Mouse (Mus musculus) skeletal muscle tissue, postnatal 0 days (tissue): Measurements from ENCODE around the gene Gprc5c. TPM values are rescaled to one million over a fixed set of nuclear protein-coding genes. Genes with fewer than 3 reads are reported as not detected.

Experiments
- polyA plus RNA-seq: library from polyadenylated mRNA; unstranded; fragments of >200 nt; fragmentation: Nextera tagmentation; extraction: Ambion mirVana; gene quantifications from 2 replicates; pipeline ENCODE4 v1.2.1, GENCODE M21; 2015

The Gprc5c gene
- 37.8 and 38.2 TPM in 2 replicates for polyA plus RNA-seq

DNA sequence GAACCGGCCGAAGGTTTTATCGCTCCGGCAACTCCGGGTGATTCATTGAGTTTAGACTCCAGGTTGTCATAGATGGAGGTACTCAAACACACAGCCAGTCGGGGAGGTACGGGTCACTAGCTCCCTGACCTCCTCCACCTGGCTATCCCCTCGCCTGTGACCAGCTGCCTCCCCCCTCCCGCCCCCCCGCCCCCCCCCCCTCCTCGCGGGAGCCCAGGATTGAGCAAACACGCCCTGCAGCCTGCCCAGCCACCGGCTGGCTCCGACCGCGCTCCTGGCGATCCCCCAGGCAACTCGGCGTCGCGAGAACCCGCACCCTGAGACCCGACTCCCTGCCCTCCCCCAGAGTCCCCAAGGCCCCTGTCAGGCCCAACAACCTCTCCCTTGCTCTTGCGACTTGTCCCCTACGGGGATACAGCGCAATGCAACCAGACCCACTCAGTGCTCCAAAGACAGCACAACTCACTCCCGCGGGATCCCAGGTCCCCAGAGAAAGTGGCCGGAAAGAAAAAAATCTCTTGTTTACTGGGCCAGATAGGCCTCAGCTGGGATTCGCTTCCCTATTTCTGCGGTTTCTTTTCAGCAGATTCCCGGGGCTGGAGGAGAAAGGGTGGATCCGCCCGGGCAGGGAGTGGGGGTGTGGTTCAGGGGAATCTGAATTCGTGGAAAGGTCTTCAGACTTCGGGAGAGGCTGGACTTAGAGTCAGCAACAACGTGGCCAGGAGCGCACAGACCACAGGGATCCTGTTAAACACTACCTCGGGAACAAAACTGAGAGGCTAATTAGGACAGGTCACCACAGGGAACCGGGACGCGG lies at the start of gene Gprc5c:
Gene Gprc5c, plus strand, starts transcription at position 701 of the 817 bp plus-strand sequence.

DNA sequence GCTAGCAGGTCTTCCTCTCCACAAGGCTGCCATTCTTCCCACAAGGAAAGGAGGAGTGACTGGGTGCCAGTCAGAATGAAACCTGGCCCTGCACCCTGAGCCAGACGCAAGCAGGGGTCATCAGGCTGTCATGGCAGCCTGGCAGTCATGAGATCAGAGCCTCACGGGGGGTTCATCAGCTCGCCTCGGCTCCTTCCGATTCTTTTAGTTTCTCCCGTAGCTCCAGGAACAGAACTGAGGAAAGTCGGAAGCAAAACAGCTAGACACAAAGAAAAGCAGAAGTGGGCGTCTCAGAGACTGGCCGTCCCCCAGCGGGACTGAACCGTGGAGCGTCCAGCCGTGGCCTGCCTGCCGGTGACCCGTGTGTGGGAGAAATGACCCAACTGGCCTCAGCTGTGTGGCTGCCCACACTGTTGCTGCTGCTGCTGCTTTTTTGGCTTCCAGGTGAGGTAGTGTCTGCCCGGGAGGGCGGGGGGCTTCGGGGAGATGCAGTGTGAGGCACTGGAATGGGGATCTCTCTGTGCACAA lies 39.1 kb downstream of the Gprc5c start, which contains the start of gene Cd300a:
Gene Cd300a, plus strand, starts transcription at position 51 of the 528 bp plus-strand sequence.

Other genes with a start within 250 kb of the Gprc5c start
- 753 and 774 TPM in 2 replicates for gene Rpl38, start 182.6 kb upstream of the Gprc5c start, polyA plus RNA-seq
- gene Ttyh2, start 175.7 kb upstream of the Gprc5c start, polyA plus RNA-seq: 67.6 and 69.5 TPM in 2 replicates
- gene Dnaic2, start 123.7 kb upstream of the Gprc5c start, polyA plus RNA-seq: 1.1 and 1.2 TPM in 2 replicates
- 0.41 and 0.81 TPM in 2 replicates for gene Kif19a, start 85.8 kb upstream of the Gprc5c start, polyA plus RNA-seq
- gene Btbd17, start 55.2 kb upstream of the Gprc5c start, polyA plus RNA-seq: 1.4 and 1.9 TPM in 2 replicates
- not detected in 2 replicates for gene Gpr142, start 52.2 kb upstream of the Gprc5c start, polyA plus RNA-seq
- gene Cd300a, start 38.9 kb downstream of the Gprc5c start, polyA plus RNA-seq: 1.3 and 2.7 TPM in 2 replicates
- 0.40 and 0.62 TPM in 2 replicates for gene Cd300lb, start 83.2 kb downstream of the Gprc5c start, polyA plus RNA-seq
- gene Cd300c, start 118.0 kb downstream of the Gprc5c start, polyA plus RNA-seq: not detected in 2 replicates
- gene Cd300ld, start 138.8 kb downstream of the Gprc5c start, polyA plus RNA-seq: 0.55 and 0.78 TPM in 2 replicates
- gene Cd300c2, start 150.7 kb downstream of the Gprc5c start, polyA plus RNA-seq: 2.0 and 2.1 TPM in 2 replicates
- 0.16 TPM in 1 of 2 replicates, not detected in the other for gene Cd300ld2, start 165.0 kb downstream of the Gprc5c start, polyA plus RNA-seq
- gene Cd300ld4, start 175.9 kb downstream of the Gprc5c start, polyA plus RNA-seq: not detected in 2 replicates
- not detected in 2 replicates for gene Cd300ld5, start 186.6 kb downstream of the Gprc5c start, polyA plus RNA-seq
- gene Cd300ld3, start 197.3 kb downstream of the Gprc5c start, polyA plus RNA-seq: not detected in 2 replicates
- not detected in 2 replicates for gene Cd300e, start 211.0 kb downstream of the Gprc5c start, polyA plus RNA-seq
- 1.1 and 1.5 TPM in 2 replicates for gene Rab37, start 240.3 kb downstream of the Gprc5c start, polyA plus RNA-seq